Mouse (Mus musculus): ENCODE results near the gene Rnf180. TPM values are rescaled to one million over a fixed set of nuclear protein-coding genes. Genes with fewer than 3 reads are reported as not detected.

The Rnf180 gene
- total RNA-seq, 2 experiments from 2014 or later, result 27.2 to 28.2 TPM

- intact Hi-C loops (cut with DNase I), result loop anchor here (5.0 kb wide), 1 partner anchor 111 kb away; no protein-coding TSS in a partner anchor
- DNase-seq (ENCODE audit: extremely low spot score in 1 of 2, low spot score in 2 of 2), result peak; percentile 39 to 75
Observed at GRCm38 (mm10) chr13:105266746-105267145, 27.9 kb downstream of the Rnf180 start.

- DNase-seq (ENCODE audit: extremely low spot score in 1 of 2, low spot score in 2 of 2), result no peak
- intact Hi-C loops (cut with DNase I), result no loop called here
Observed at GRCm38 (mm10) chr13:105256757-105257433, 37.7 kb downstream of the Rnf180 start.

GRCm38 (mm10) chr13:105250767-105251166 is 43.8 kb downstream of the Rnf180 start:
- intact Hi-C loops (cut with DNase I), result no loop called here
- DNase-seq (ENCODE audit: extremely low spot score in 1 of 2, low spot score in 2 of 2), result no peak

- intact Hi-C loops (cut with DNase I), result no loop called here
- no peak for DNase-seq (ENCODE audit: extremely low spot score in 1 of 2, low spot score in 2 of 2)
Observed at GRCm38 (mm10) chr13:105250264-105250663, 44.4 kb downstream of the Rnf180 start.

GRCm38 (mm10) chr13:105249599-105249998 is 45.0 kb downstream of the Rnf180 start:
- peak in 1 of 2 experiments; percentile 27 for DNase-seq (ENCODE audit: extremely low spot score in 1 of 2, low spot score in 2 of 2)
- intact Hi-C loops (cut with DNase I), result no loop called here

- intact Hi-C loops (cut with DNase I), result no loop called here
- no peak for DNase-seq (ENCODE audit: extremely low spot score in 1 of 2, low spot score in 2 of 2)
Observed at GRCm38 (mm10) chr13:105247691-105248090, 46.9 kb downstream of the Rnf180 start.

- intact Hi-C loops (cut with DNase I), result no loop called here
- no peak for DNase-seq (ENCODE audit: extremely low spot score in 1 of 2, low spot score in 2 of 2)
Observed at GRCm38 (mm10) chr13:105240810-105241209, 53.8 kb downstream of the Rnf180 start.

GRCm38 (mm10) chr13:105227126-105227525 is 67.5 kb downstream of the Rnf180 start:
- DNase-seq (ENCODE audit: extremely low spot score in 1 of 2, low spot score in 2 of 2), result no peak
- intact Hi-C loops (cut with DNase I), result loop anchor here (10.0 kb wide), 1 partner anchor 282 kb away; no protein-coding TSS in a partner anchor

- DNase-seq (ENCODE audit: extremely low spot score in 1 of 2, low spot score in 2 of 2), result no peak
- intact Hi-C loops (cut with DNase I), result loop anchor here (10.0 kb wide), 1 partner anchor 279 kb away; no protein-coding TSS in a partner anchor
Observed at GRCm38 (mm10) chr13:105224048-105224447, 70.6 kb downstream of the Rnf180 start.

GRCm38 (mm10) chr13:105223147-105223546 is 71.5 kb downstream of the Rnf180 start:
- DNase-seq (ENCODE audit: extremely low spot score in 1 of 2, low spot score in 2 of 2), result peak in 1 of 2 experiments; percentile 34
- intact Hi-C loops (cut with DNase I), result loop anchor here (10.0 kb wide), 1 partner anchor 278 kb away; no protein-coding TSS in a partner anchor

- DNase-seq (ENCODE audit: extremely low spot score in 1 of 2, low spot score in 2 of 2), result no peak
- intact Hi-C loops (cut with DNase I), result loop anchor here (10.0 kb wide), 1 partner anchor 277 kb away; no protein-coding TSS in a partner anchor
Observed at GRCm38 (mm10) chr13:105222016-105222725, 72.4 kb downstream of the Rnf180 start.

- intact Hi-C loops (cut with DNase I), result no loop called here
- DNase-seq (ENCODE audit: extremely low spot score in 1 of 2, low spot score in 2 of 2), result no peak
Observed at GRCm38 (mm10) chr13:105210746-105211145, 83.9 kb downstream of the Rnf180 start.

GRCm38 (mm10) chr13:105203851-105204250 is 90.8 kb downstream of the Rnf180 start:
- intact Hi-C loops (cut with DNase I), result no loop called here
- DNase-seq (ENCODE audit: extremely low spot score in 1 of 2, low spot score in 2 of 2), result no peak

GRCm38 (mm10) chr13:105198658-105199057 is 96.0 kb downstream of the Rnf180 start:
- no peak for DNase-seq (ENCODE audit: extremely low spot score in 1 of 2, low spot score in 2 of 2)
- intact Hi-C loops (cut with DNase I), result no loop called here

- intact Hi-C loops (cut with DNase I), result no loop called here
- no peak for DNase-seq (ENCODE audit: extremely low spot score in 1 of 2, low spot score in 2 of 2)
Observed at GRCm38 (mm10) chr13:105198028-105198427, 96.6 kb downstream of the Rnf180 start.

GRCm38 (mm10) chr13:105193583-105193982 is 101.0 kb downstream of the Rnf180 start:
- intact Hi-C loops (cut with DNase I), result no loop called here
- peak in 1 of 2 experiments; percentile 22 for DNase-seq (ENCODE audit: extremely low spot score in 1 of 2, low spot score in 2 of 2)

- intact Hi-C loops (cut with DNase I), result no loop called here
- no peak for DNase-seq (ENCODE audit: extremely low spot score in 1 of 2, low spot score in 2 of 2)
Observed at GRCm38 (mm10) chr13:105188730-105189129, 105.9 kb downstream of the Rnf180 start.

GRCm38 (mm10) chr13:105180781-105181180 is 113.8 kb downstream of the Rnf180 start:
- no peak for DNase-seq (ENCODE audit: extremely low spot score in 1 of 2, low spot score in 2 of 2)
- intact Hi-C loops (cut with DNase I), result no loop called here

GRCm38 (mm10) chr13:105165441-105165840 is 129.2 kb downstream of the Rnf180 start:
- intact Hi-C loops (cut with DNase I), result no loop called here
- no peak for DNase-seq (ENCODE audit: extremely low spot score in 1 of 2, low spot score in 2 of 2)

GRCm38 (mm10) chr13:105153955-105154354 is 140.7 kb downstream of the Rnf180 start:
- DNase-seq (ENCODE audit: extremely low spot score in 1 of 2, low spot score in 2 of 2), result peak in 1 of 2 experiments; percentile 39

More at GRCm38 (mm10) chr13:105153955-105154354, 140.7 kb downstream of the Rnf180 start:
- intact Hi-C loops (cut with DNase I), result no loop called here

Data from left cerebral cortex, postnatal 10 days (tissue).